ENCODE assay signal across 10 mouse cellular contexts in the genomic region with DNA sequence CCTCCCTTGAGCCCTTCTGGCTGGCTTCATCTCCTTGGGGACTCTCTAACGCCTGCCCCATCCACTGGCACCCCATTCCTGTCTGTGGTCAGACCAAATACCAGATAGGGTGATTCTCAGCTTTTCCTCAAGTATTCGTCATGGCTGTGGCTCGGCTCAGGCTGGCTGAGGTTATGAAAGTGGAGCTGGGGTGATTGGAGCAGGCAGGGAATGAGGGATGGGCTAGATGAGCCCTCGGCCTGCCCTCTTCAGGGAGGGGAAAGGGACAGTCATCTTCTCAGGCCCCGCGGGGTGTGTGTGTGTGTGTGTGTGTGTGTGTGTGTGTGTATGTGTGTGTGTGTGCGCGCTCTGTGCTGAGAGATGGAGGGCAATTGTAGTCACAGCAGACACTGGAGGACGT. TPM values are rescaled to one million over a fixed set of nuclear protein-coding genes. Genes with fewer than 3 reads are reported as not detected.
DNase-seq lines count a peak whose midpoint lies in the region; ATAC-seq lines count a peak whose summit lies in the region.
"Had no signal": no experiment of that assay in that cellular context is flagged by ENCODE, and none has a peak within 500 bp of the region (broad histone marks: within the 10 kb centered on the region; RNA-seq: fewer than 3 reads in every experiment).

Podnl1 (plus strand) TSS at position 334 of the 400 bp plus-strand sequence.

- 46% methylated on average over 7 of the region's 9 CpGs for WGBS in hindbrain, embryonic 12.5 days
- WGBS in hindbrain, embryonic 11.5 days: 62% methylated on average over 9 of the region's 9 CpGs
- 68% methylated on average over 8 of the region's 9 CpGs for WGBS in neural tube, embryonic 14.5 days
- WGBS in neural tube, embryonic 15.5 days: 54% methylated on average over 7 of the region's 9 CpGs
- 41% methylated on average over 9 of the region's 9 CpGs for WGBS in stomach, embryonic 14.5 days
- 71% methylated on average over 9 of the region's 9 CpGs for WGBS in forebrain, embryonic 10.5 days

- no peaks in the 10 kb centered on the region for H3K9me3 ChIP-seq in hindbrain, embryonic 12.5 days (replicated peaks)
- no peaks in the 10 kb centered on the region for H3K9me3 ChIP-seq in hindbrain, embryonic 11.5 days (ENCODE audit: control insufficient read depth, low read length)
- no peaks in the 10 kb centered on the region for H3K9me3 ChIP-seq in neural tube, embryonic 14.5 days (ENCODE audit: control insufficient read depth, low read length)
- H3K9me3 ChIP-seq in neural tube, embryonic 15.5 days (replicated peaks): no peaks in the 10 kb centered on the region
- H3K9me3 ChIP-seq in stomach, embryonic 14.5 days (ENCODE audit: control insufficient read depth, low read depth, low read length): no peaks in the 10 kb centered on the region
- no peaks in the 10 kb centered on the region for H3K9me3 ChIP-seq in forebrain, embryonic 10.5 days
- H3K9me3 ChIP-seq: neural tube, embryonic 12.5 days had no signal

- no peak for DNase-seq in hindbrain, embryonic 11.5 days (ENCODE audit: low spot score)
- DNase-seq in forebrain, embryonic 10.5 days (ENCODE audit: extremely low spot score, low spot score): no peak
- no peak for DNase-seq in B cell, adult 2 months

- peak within 1 kb of the TSS; percentile 13; the same call in 1 of the 2 replicates for H3K27ac ChIP-seq in hindbrain, embryonic 12.5 days
- no peak within 1 kb of the TSS for H3K27ac ChIP-seq in hindbrain, embryonic 11.5 days (ENCODE audit: low read depth, low read length)
- H3K27ac ChIP-seq in neural tube, embryonic 14.5 days (ENCODE audit: low read depth, low read length): no peak within 1 kb of the TSS
- no peak within 1 kb of the TSS for H3K27ac ChIP-seq in neural tube, embryonic 15.5 days (replicated peaks)
- no peak within 1 kb of the TSS for H3K27ac ChIP-seq in stomach, embryonic 14.5 days (ENCODE audit: low read length)
- no peak within 1 kb of the TSS for H3K27ac ChIP-seq in forebrain, embryonic 10.5 days
- H3K27ac ChIP-seq: neural tube, embryonic 12.5 days had no signal

- no peak for ATAC-seq in hindbrain, embryonic 12.5 days (ENCODE audit: low FRiP score)
- no peak for ATAC-seq in hindbrain, embryonic 11.5 days (ENCODE audit: low FRiP score)
- ATAC-seq in neural tube, embryonic 14.5 days (ENCODE audit: low read depth): no peak; the same call in 1 of the 2 replicates
- ATAC-seq in neural tube, embryonic 15.5 days (ENCODE audit: low FRiP score): no peak
- peak; percentile 30; the same call in 1 of the 2 replicates for ATAC-seq in granulocyte monocyte progenitor cell, adult 5-6 weeks (replicated peaks; ENCODE audit: poor library complexity, severe bottlenecking)
- peak; percentile 58; the same call in 1 of the 2 replicates for ATAC-seq in stomach, embryonic 14.5 days (ENCODE audit: insufficient number of reproducible peaks, insufficient read depth, low FRiP score, low read depth)

- H3K4me3 ChIP-seq in hindbrain, embryonic 12.5 days: no peak within 1 kb of the TSS
- H3K4me3 ChIP-seq in hindbrain, embryonic 11.5 days (ENCODE audit: low read depth, low read length): no peak within 1 kb of the TSS
- no peak within 1 kb of the TSS for H3K4me3 ChIP-seq in neural tube, embryonic 14.5 days (ENCODE audit: low read depth, low read length)
- no peak within 1 kb of the TSS for H3K4me3 ChIP-seq in neural tube, embryonic 15.5 days (replicated peaks)
- H3K4me3 ChIP-seq in stomach, embryonic 14.5 days (ENCODE audit: low read depth, low read length): no peak within 1 kb of the TSS
- no peak within 1 kb of the TSS for H3K4me3 ChIP-seq in forebrain, embryonic 10.5 days
- H3K4me3 ChIP-seq: neural tube, embryonic 12.5 days had no signal

- peaks cover 11% of the 10 kb centered on the region; the same call in 1 of the 2 replicates for H3K4me1 ChIP-seq in hindbrain, embryonic 12.5 days
- H3K4me1 ChIP-seq in hindbrain, embryonic 11.5 days (replicated peaks; ENCODE audit: control insufficient read depth, insufficient read depth, low read length): no peaks in the 10 kb centered on the region
- H3K4me1 ChIP-seq in neural tube, embryonic 14.5 days (ENCODE audit: control insufficient read depth, insufficient read depth, low read length): no peaks in the 10 kb centered on the region
- peaks cover 7% of the 10 kb centered on the region; the same call in 1 of the 2 replicates for H3K4me1 ChIP-seq in neural tube, embryonic 15.5 days
- no peaks in the 10 kb centered on the region for H3K4me1 ChIP-seq in stomach, embryonic 14.5 days (ENCODE audit: control insufficient read depth, insufficient read depth, low read length)
- H3K4me1 ChIP-seq in forebrain, embryonic 10.5 days: peaks cover 15% of the 10 kb centered on the region
- H3K4me1 ChIP-seq: neural tube, embryonic 12.5 days had no signal

- H3K9ac ChIP-seq in hindbrain, embryonic 12.5 days: peak within 1 kb of the TSS; percentile 9; the same call in 1 of the 2 replicates
- no peak within 1 kb of the TSS for H3K9ac ChIP-seq in hindbrain, embryonic 11.5 days (ENCODE audit: low read depth, low read length)
- 0 out of 2 replicates have a peak within 1 kb of the TSS, but pooled peaks have one; percentile 34 for H3K9ac ChIP-seq in neural tube, embryonic 14.5 days (replicated peaks; ENCODE audit: low read depth, low read length)
- no peak within 1 kb of the TSS for H3K9ac ChIP-seq in neural tube, embryonic 15.5 days (replicated peaks)
- no peak within 1 kb of the TSS for H3K9ac ChIP-seq in stomach, embryonic 14.5 days (replicated peaks; ENCODE audit: low read depth, low read length)
- H3K9ac ChIP-seq: neural tube, embryonic 12.5 days had no signal

- no peaks in the 10 kb centered on the region for H3K36me3 ChIP-seq in hindbrain, embryonic 12.5 days
- no peaks in the 10 kb centered on the region for H3K36me3 ChIP-seq in hindbrain, embryonic 11.5 days (ENCODE audit: control insufficient read depth, insufficient read depth, low read length)
- H3K36me3 ChIP-seq in neural tube, embryonic 14.5 days (ENCODE audit: control insufficient read depth, insufficient read depth, low read length): no peaks in the 10 kb centered on the region
- no peaks in the 10 kb centered on the region for H3K36me3 ChIP-seq in neural tube, embryonic 15.5 days
- H3K36me3 ChIP-seq in stomach, embryonic 14.5 days (ENCODE audit: control insufficient read depth, insufficient read depth, low read length): no peaks in the 10 kb centered on the region
- H3K36me3 ChIP-seq in forebrain, embryonic 10.5 days (replicated peaks): no peaks in the 10 kb centered on the region
- H3K36me3 ChIP-seq: neural tube, embryonic 12.5 days had no signal

- H3K4me2 ChIP-seq in hindbrain, embryonic 12.5 days (replicated peaks): no peak within 1 kb of the TSS
- H3K4me2 ChIP-seq in hindbrain, embryonic 11.5 days (replicated peaks; ENCODE audit: low read depth, low read length): no peak within 1 kb of the TSS
- H3K4me2 ChIP-seq in neural tube, embryonic 14.5 days (ENCODE audit: low read depth, low read length): no peak within 1 kb of the TSS
- no peak within 1 kb of the TSS for H3K4me2 ChIP-seq in neural tube, embryonic 15.5 days
- H3K4me2 ChIP-seq in stomach, embryonic 14.5 days (replicated peaks; ENCODE audit: low read depth, low read length): no peak within 1 kb of the TSS
- H3K4me2 ChIP-seq: neural tube, embryonic 12.5 days had no signal

- H3K27me3 ChIP-seq in hindbrain, embryonic 12.5 days: peaks cover under 1% of the 10 kb centered on the region; the same call in 1 of the 2 replicates
- H3K27me3 ChIP-seq in hindbrain, embryonic 11.5 days (ENCODE audit: control insufficient read depth, insufficient read depth, low read length): no peaks in the 10 kb centered on the region
- H3K27me3 ChIP-seq in neural tube, embryonic 14.5 days (ENCODE audit: control insufficient read depth, insufficient read depth, low read length): no peaks in the 10 kb centered on the region
- H3K27me3 ChIP-seq in neural tube, embryonic 15.5 days (replicated peaks): no peaks in the 10 kb centered on the region
- H3K27me3 ChIP-seq in stomach, embryonic 14.5 days (ENCODE audit: control insufficient read depth, insufficient read depth, low read length): no peaks in the 10 kb centered on the region
- H3K27me3 ChIP-seq in forebrain, embryonic 10.5 days (ENCODE audit: poor library complexity, severe bottlenecking): no peaks in the 10 kb centered on the region

RNA-seq across cellular contexts. Expression of gene Podnl1, which starts in this region (rescaled TPM):
- 0.39 and 0.50 TPM in 2 replicates for polyA plus RNA-seq in hindbrain, embryonic 12.5 days (2016; fragmentation: Nextera tagmentation; extraction: Ambion mirVana)
- 0.17 and 0.23 TPM in 2 replicates for polyA plus RNA-seq in hindbrain, embryonic 11.5 days (2014; fragmentation: Nextera tagmentation; extraction: Ambion mirVana)
- polyA plus RNA-seq in neural tube, embryonic 14.5 days (2014; fragmentation: Nextera tagmentation; extraction: Ambion mirVana): 0.43 and 0.50 TPM in 2 replicates
- polyA plus RNA-seq in neural tube, embryonic 15.5 days (2015; fragmentation: Nextera tagmentation; extraction: Ambion mirVana): 0.47 and 0.49 TPM in 2 replicates
- 0.41 TPM in 1 of 2 replicates, not detected in the other for total RNA-seq in granulocyte monocyte progenitor cell, adult 5-6 weeks (2014; fragmentation: Nextera tagmentation)
- 0.26 TPM in 1 of 2 replicates, not detected in the other for total RNA-seq in granulocyte monocyte progenitor cell, adult 5-6 weeks (2017)
- polyA plus RNA-seq in stomach, embryonic 14.5 days (2014; fragmentation: Nextera tagmentation; extraction: Ambion mirVana): 0.18 and 0.20 TPM in 2 replicates
- 0.14 and 0.17 TPM in 2 replicates for polyA plus RNA-seq in forebrain, embryonic 10.5 days (2016; fragmentation: Nextera tagmentation; extraction: Ambion mirVana)
- total RNA-seq: liver, adult 2 months had no signal

Comparison
In these comparisons a context has a peak if more than half of its experiments do, and no peak if none do; other contexts are left out.
1. H3K9ac ChIP-seq: peak in hindbrain, embryonic 12.5 days (single experiment) and neural tube, embryonic 14.5 days (single experiment); none in hindbrain, embryonic 11.5 days (single experiment), neural tube, embryonic 15.5 days (single experiment) and stomach, embryonic 14.5 days (single experiment).
2. Peak in ATAC-seq in granulocyte monocyte progenitor cell, adult 5-6 weeks; RNA of the gene not detected or under 1 TPM.
3. Peak in ATAC-seq in stomach, embryonic 14.5 days; RNA of the gene not detected or under 1 TPM.